Mouse (Mus musculus): ENCODE measurements at regions not wholly inside any gene's neighbourhood (a gene's known extent, or its start where the extent isn't known, plus 50 kb on each side); places are given as distances from the start of the nearest gene placed in this dataset.

DNA sequence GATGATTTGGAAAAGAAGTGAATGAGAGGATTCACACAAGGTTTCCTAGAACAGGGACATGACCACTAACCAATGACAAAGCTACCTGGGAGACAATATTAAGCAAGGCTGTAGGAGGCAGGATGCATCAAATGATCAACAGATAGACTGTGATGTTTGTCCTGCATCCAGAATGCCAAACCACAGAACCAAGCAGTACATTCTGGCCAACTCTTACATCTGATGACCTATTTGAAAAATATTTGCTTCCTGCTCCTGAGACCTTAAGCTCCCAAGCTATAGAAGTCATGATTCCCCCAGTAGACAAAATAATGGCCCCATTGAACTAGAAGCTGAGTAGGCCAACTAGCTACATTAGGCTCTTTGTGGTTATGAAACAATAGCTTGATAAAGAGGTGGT is 498.6 kb upstream of the Gm10131 start:
- Histone ChIP-seq H3K27ac (ENCODE audit: low read depth, low read length) (no peak overlapping the region), H3K27me3 (ENCODE audit: control insufficient read depth, insufficient read depth, low read length) (no peaks in the 10 kb centered on the region), H3K4me2 (replicated peaks; ENCODE audit: low read depth, low read length) (no peak overlapping the region), H3K9ac (ENCODE audit: low read depth, low read length) (no peak overlapping the region), H3K4me1 (replicated peaks; ENCODE audit: control insufficient read depth, insufficient read depth, low read length) (no peaks in the 10 kb centered on the region), H3K9me3 (ENCODE audit: control insufficient read depth, low read length) (no peaks in the 10 kb centered on the region), H3K4me3 (ENCODE audit: low read depth, low read length) (no peak overlapping the region), H3K36me3 (ENCODE audit: control insufficient read depth, insufficient read depth, low read length) (no peaks in the 10 kb centered on the region)
- ATAC-seq (ENCODE audit: low FRiP score) (no peak), DNase-seq (ENCODE audit: low spot score) (no peak)

DNA sequence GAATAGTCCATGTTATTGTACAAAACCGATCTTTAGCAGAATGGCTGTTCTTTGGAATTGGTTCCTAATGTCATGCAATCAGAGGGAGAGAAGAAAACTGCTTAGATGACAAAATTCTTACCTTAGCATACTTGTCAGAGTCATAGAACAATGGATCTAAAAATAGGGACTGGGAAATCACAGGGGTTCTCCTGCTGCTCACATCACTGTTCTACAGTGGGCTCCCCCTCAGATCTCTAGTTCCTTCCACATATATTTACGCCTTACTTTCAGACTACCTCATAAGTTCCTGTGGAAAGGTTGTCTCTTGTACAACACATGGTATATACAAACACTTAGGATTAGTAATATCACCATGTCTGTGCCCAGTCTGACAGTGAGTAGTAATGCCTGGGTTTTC is 495.9 kb upstream of the Gm10131 start:
- no peak overlapping the region for H3K4me2 ChIP-seq (replicated peaks; ENCODE audit: low read depth, low read length)
- no peaks in the 10 kb centered on the region for H3K27me3 ChIP-seq (ENCODE audit: control insufficient read depth, insufficient read depth, low read length)
- no peaks in the 10 kb centered on the region for H3K36me3 ChIP-seq (ENCODE audit: control insufficient read depth, insufficient read depth, low read length)
- H3K4me1 ChIP-seq (replicated peaks; ENCODE audit: control insufficient read depth, insufficient read depth, low read length), result no peaks in the 10 kb centered on the region
- H3K9ac ChIP-seq (ENCODE audit: low read depth, low read length), result no peak overlapping the region
- H3K4me3 ChIP-seq (ENCODE audit: low read depth, low read length), result no peak overlapping the region
- no peaks in the 10 kb centered on the region for H3K9me3 ChIP-seq (ENCODE audit: control insufficient read depth, low read length)
- H3K27ac ChIP-seq (ENCODE audit: low read depth, low read length), result no peak overlapping the region
- ATAC-seq (ENCODE audit: low FRiP score) (no peak), DNase-seq (ENCODE audit: low spot score) (no peak)
- 97% methylated on average over 2 of the region's 2 CpGs for WGBS

DNA sequence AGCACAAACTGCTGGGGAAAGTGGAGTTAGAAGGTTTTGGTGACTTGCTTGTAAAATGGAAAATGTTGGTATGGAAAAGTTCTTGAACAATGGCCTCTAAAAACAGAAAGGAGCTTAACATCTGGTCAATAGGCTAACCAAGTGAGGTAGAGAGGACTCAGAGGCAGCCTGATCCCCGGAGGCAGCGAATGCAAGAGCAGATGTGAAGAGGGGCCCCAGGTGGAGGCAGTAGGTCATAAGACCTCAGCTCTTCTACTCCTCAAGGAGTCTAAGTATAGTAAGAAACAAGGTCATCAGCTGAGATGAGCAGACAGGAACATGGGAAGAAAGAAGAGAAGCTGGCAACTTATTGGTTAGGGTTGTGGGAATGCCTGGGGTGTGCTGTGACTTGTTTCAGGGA is 493.5 kb upstream of the Gm10131 start:
- ATAC-seq (ENCODE audit: low FRiP score), result no peak
- WGBS, result 84% methylated on average over 2 of the region's 2 CpGs
- H3K4me3 ChIP-seq (ENCODE audit: low read depth, low read length), result no peak overlapping the region
- H3K4me1 ChIP-seq (replicated peaks; ENCODE audit: control insufficient read depth, insufficient read depth, low read length), result no peaks in the 10 kb centered on the region
- H3K4me2 ChIP-seq (replicated peaks; ENCODE audit: low read depth, low read length), result no peak overlapping the region
- H3K9ac ChIP-seq (ENCODE audit: low read depth, low read length), result no peak overlapping the region
- H3K9me3 ChIP-seq (ENCODE audit: control insufficient read depth, low read length), result no peaks in the 10 kb centered on the region
- no peaks in the 10 kb centered on the region for H3K27me3 ChIP-seq (ENCODE audit: control insufficient read depth, insufficient read depth, low read length)
- H3K27ac ChIP-seq (ENCODE audit: low read depth, low read length), result no peak overlapping the region
- DNase-seq (ENCODE audit: low spot score), result no peak
- no peaks in the 10 kb centered on the region for H3K36me3 ChIP-seq (ENCODE audit: control insufficient read depth, insufficient read depth, low read length)

DNA sequence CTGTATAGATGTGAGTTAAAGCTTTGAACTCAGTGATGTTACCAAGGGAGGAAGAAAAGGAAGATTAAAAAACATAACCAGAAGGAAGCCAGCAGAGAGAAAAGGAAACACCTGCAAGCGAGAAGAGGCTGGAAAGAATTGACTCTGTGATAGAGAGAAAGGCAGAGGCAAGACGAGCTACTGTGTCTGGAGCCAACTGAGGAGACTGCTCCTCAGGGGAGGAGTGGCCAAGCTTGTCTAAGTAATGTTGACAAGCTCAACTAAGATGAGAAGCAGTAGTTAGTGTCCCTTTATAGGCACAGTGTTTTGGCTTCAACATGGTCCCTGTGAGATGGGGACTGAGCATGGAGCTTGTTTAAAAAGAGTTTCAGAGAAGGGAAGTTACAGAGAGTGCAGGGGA is 493.0 kb upstream of the Gm10131 start:
- no peak overlapping the region for H3K27ac ChIP-seq (ENCODE audit: low read depth, low read length)
- no peak overlapping the region for H3K4me2 ChIP-seq (replicated peaks; ENCODE audit: low read depth, low read length)
- DNase-seq (ENCODE audit: low spot score) (no peak), ATAC-seq (ENCODE audit: low FRiP score) (no peak)
- no peaks in the 10 kb centered on the region for H3K27me3 ChIP-seq (ENCODE audit: control insufficient read depth, insufficient read depth, low read length)
- H3K36me3 ChIP-seq (ENCODE audit: control insufficient read depth, insufficient read depth, low read length), result no peaks in the 10 kb centered on the region
- no peaks in the 10 kb centered on the region for H3K9me3 ChIP-seq (ENCODE audit: control insufficient read depth, low read length)
- H3K9ac ChIP-seq (ENCODE audit: low read depth, low read length), result no peak overlapping the region
- H3K4me3 ChIP-seq (ENCODE audit: low read depth, low read length), result no peak overlapping the region
- WGBS, result 76% methylated on average over 2 of the region's 2 CpGs
- H3K4me1 ChIP-seq (replicated peaks; ENCODE audit: control insufficient read depth, insufficient read depth, low read length), result no peaks in the 10 kb centered on the region

GRCm38 (mm10) chr8:34601426-34601953 is 490.0 kb upstream of the Gm10131 start:
- Histone ChIP-seq H3K9me3 (ENCODE audit: control insufficient read depth, low read length) (no peaks in the 10 kb centered on the region), H3K4me2 (replicated peaks; ENCODE audit: low read depth, low read length) (no peak overlapping the region), H3K36me3 (ENCODE audit: control insufficient read depth, insufficient read depth, low read length) (no peaks in the 10 kb centered on the region), H3K9ac (ENCODE audit: low read depth, low read length) (no peak overlapping the region), H3K27ac (ENCODE audit: low read depth, low read length) (no peak overlapping the region), H3K4me1 (replicated peaks; ENCODE audit: control insufficient read depth, insufficient read depth, low read length) (no peaks in the 10 kb centered on the region), H3K27me3 (ENCODE audit: control insufficient read depth, insufficient read depth, low read length) (no peaks in the 10 kb centered on the region), H3K4me3 (ENCODE audit: low read depth, low read length) (no peak overlapping the region)
- DNase-seq (ENCODE audit: low spot score) (no peak), ATAC-seq (ENCODE audit: low FRiP score) (no peak)
- WGBS, result 83% methylated on average over 3 of the region's 3 CpGs

- Histone ChIP-seq H3K27me3 (ENCODE audit: control insufficient read depth, insufficient read depth, low read length) (no peaks in the 10 kb centered on the region), H3K4me2 (replicated peaks; ENCODE audit: low read depth, low read length) (no peak overlapping the region), H3K27ac (ENCODE audit: low read depth, low read length) (no peak overlapping the region), H3K9me3 (ENCODE audit: control insufficient read depth, low read length) (no peaks in the 10 kb centered on the region), H3K4me1 (replicated peaks; ENCODE audit: control insufficient read depth, insufficient read depth, low read length) (no peaks in the 10 kb centered on the region), H3K4me3 (ENCODE audit: low read depth, low read length) (no peak overlapping the region), H3K9ac (ENCODE audit: low read depth, low read length) (no peak overlapping the region), H3K36me3 (ENCODE audit: control insufficient read depth, insufficient read depth, low read length) (no peaks in the 10 kb centered on the region)
- ATAC-seq (ENCODE audit: low FRiP score), result no peak
- DNase-seq (ENCODE audit: low spot score), result no peak
- 71% methylated on average over 5 of the region's 5 CpGs for WGBS
These were observed 489.3 kb upstream of the Gm10131 start for GRCm38 (mm10) chr8:34600880-34601279.

- H3K4me2 ChIP-seq (replicated peaks; ENCODE audit: low read depth, low read length), result no peak overlapping the region
- DNase-seq (ENCODE audit: low spot score) (no peak), ATAC-seq (ENCODE audit: low FRiP score) (no peak)
- no peak overlapping the region for H3K27ac ChIP-seq (ENCODE audit: low read depth, low read length)
- H3K36me3 ChIP-seq (ENCODE audit: control insufficient read depth, insufficient read depth, low read length), result no peaks in the 10 kb centered on the region
- no peak overlapping the region for H3K4me3 ChIP-seq (ENCODE audit: low read depth, low read length)
- H3K4me1 ChIP-seq (replicated peaks; ENCODE audit: control insufficient read depth, insufficient read depth, low read length), result no peaks in the 10 kb centered on the region
- WGBS, result 84% methylated on average over 5 of the region's 5 CpGs
- H3K9ac ChIP-seq (ENCODE audit: low read depth, low read length), result no peak overlapping the region
- H3K27me3 ChIP-seq (ENCODE audit: control insufficient read depth, insufficient read depth, low read length), result no peaks in the 10 kb centered on the region
- H3K9me3 ChIP-seq (ENCODE audit: control insufficient read depth, low read length), result no peaks in the 10 kb centered on the region
These were observed 485.1 kb upstream of the Gm10131 start for GRCm38 (mm10) chr8:34596593-34596992.

- Histone ChIP-seq H3K4me3 (ENCODE audit: low read depth, low read length) (no peak overlapping the region), H3K9me3 (ENCODE audit: control insufficient read depth, low read length) (no peaks in the 10 kb centered on the region), H3K27ac (ENCODE audit: low read depth, low read length) (no peak overlapping the region), H3K4me1 (replicated peaks; ENCODE audit: control insufficient read depth, insufficient read depth, low read length) (no peaks in the 10 kb centered on the region), H3K36me3 (ENCODE audit: control insufficient read depth, insufficient read depth, low read length) (no peaks in the 10 kb centered on the region), H3K27me3 (ENCODE audit: control insufficient read depth, insufficient read depth, low read length) (no peaks in the 10 kb centered on the region), H3K4me2 (replicated peaks; ENCODE audit: low read depth, low read length) (no peak overlapping the region), H3K9ac (ENCODE audit: low read depth, low read length) (no peak overlapping the region)
- ATAC-seq (ENCODE audit: low FRiP score) (no peak), DNase-seq (ENCODE audit: low spot score) (no peak)
- WGBS, result 95% methylated on average over 8 of the region's 8 CpGs
These were observed 479.6 kb upstream of the Gm10131 start for GRCm38 (mm10) chr8:34590976-34591749.

DNA sequence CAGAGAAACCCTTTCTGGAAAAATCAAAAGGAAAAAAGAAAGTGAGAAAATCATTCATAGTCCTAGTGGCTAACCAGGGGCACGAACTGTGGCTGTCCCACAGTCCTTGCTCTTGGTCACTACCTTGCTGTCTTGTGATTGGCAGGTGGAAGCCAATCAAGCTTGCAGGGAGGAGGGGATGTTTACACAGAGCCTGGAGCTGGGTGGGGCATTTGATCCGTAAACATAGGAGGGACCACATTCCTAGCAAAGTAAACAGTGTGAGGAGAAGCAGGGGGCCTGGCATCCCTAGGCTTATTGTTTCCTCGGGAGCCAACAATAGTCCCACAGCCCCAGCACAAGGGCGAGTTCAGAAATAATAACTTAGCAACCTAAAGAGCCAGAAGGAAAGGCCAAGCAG is 466.5 kb upstream of the Gm10131 start:
- DNase-seq (ENCODE audit: low spot score), result no peak
- no peak overlapping the region for H3K4me2 ChIP-seq (replicated peaks; ENCODE audit: low read depth, low read length)
- H3K4me3 ChIP-seq (ENCODE audit: low read depth, low read length), result no peak overlapping the region
- no peaks in the 10 kb centered on the region for H3K9me3 ChIP-seq (ENCODE audit: control insufficient read depth, low read length)
- H3K9ac ChIP-seq (ENCODE audit: low read depth, low read length), result no peak overlapping the region
- H3K27me3 ChIP-seq (ENCODE audit: control insufficient read depth, insufficient read depth, low read length), result no peaks in the 10 kb centered on the region
- H3K36me3 ChIP-seq (ENCODE audit: control insufficient read depth, insufficient read depth, low read length), result no peaks in the 10 kb centered on the region
- no peak for ATAC-seq (ENCODE audit: low FRiP score)
- H3K4me1 ChIP-seq (replicated peaks; ENCODE audit: control insufficient read depth, insufficient read depth, low read length), result no peaks in the 10 kb centered on the region
- H3K27ac ChIP-seq (ENCODE audit: low read depth, low read length), result no peak overlapping the region
- 15% methylated on average over 4 of the region's 4 CpGs for WGBS

All from hindbrain, embryonic 11.5 days (tissue).